Mouse (Mus musculus) midbrain, embryonic 13.5 days (tissue): ENCODE results near the gene Dapk2. TPM values are rescaled to one million over a fixed set of nuclear protein-coding genes. Genes with fewer than 3 reads are reported as not detected.

ENCODE experiments used
- ATAC-seq: fragments of 200-750 bp; cut with Nextera tagmentation; 2 replicates; pipeline ENCODE4 v1.8.0; 2017; ENCODE audit warnings: mild to moderate bottlenecking, moderate TSS enrichment, moderate library complexity
- H3K27ac ChIP-seq: fragments of 300-500 bp; sonication (generic); 2 replicates; pipeline ENCODE4 v1.5.1; 2015; ENCODE audit warnings: inconsistent platforms, mild to moderate bottlenecking, moderate library complexity
- H3K27me3 ChIP-seq: fragments of 300-500 bp; sonication (generic); 2 replicates; pipeline ENCODE4 v1.6.1; 2015; ENCODE audit warnings: mild to moderate bottlenecking, inconsistent platforms
- H3K36me3 ChIP-seq: fragments of 300-500 bp; sonication (generic); 2 replicates; pipeline ENCODE4 v1.6.1; 2015; ENCODE audit warnings: mild to moderate bottlenecking, inconsistent platforms
- H3K4me1 ChIP-seq: fragments of 300-500 bp; sonication (generic); replicated peaks from 2 replicates; pipeline ENCODE4 v1.6.1; 2015; ENCODE audit warnings: inconsistent platforms
- H3K4me2 ChIP-seq: fragments of 300-500 bp; sonication (generic); replicated peaks from 2 replicates; pipeline ENCODE4 v1.6.1; 2015; ENCODE audit warnings: moderate library complexity, mild to moderate bottlenecking, inconsistent platforms
- H3K4me3 ChIP-seq: fragments of 300-500 bp; sonication (generic); replicated peaks from 2 replicates; pipeline ENCODE4 v1.5.1; 2015; ENCODE audit warnings: mild to moderate bottlenecking, inconsistent platforms
- H3K9ac ChIP-seq: fragments of 300-500 bp; sonication (generic); replicated peaks from 2 replicates; pipeline ENCODE4 v1.6.1; 2015; ENCODE audit warnings: mild to moderate bottlenecking, inconsistent platforms
- H3K9me3 ChIP-seq: fragments of 300-500 bp; sonication (generic); 2 replicates; pipeline ENCODE4 v1.6.1; 2016; ENCODE audit warnings: mild to moderate bottlenecking, inconsistent platforms
- WGBS: fragments of 180-500 bp; shearing (Covaris S2); methylation state at CpG from one replicate; pipeline ENCODE4 v1.1.7; 2015; 5-methylcytosine and 5-hydroxymethylcytosine counted together
- polyA plus RNA-seq: library from polyadenylated mRNA; unstranded; fragments of >200 nt; fragmentation: Nextera tagmentation; extraction: Ambion mirVana; gene quantifications from 2 replicates; pipeline ENCODE4 v1.2.1, GENCODE M21; 2015

The Dapk2 gene
- polyA plus RNA-seq, 1 experiment from 2014 or later, result 1.4 TPM

DNA sequence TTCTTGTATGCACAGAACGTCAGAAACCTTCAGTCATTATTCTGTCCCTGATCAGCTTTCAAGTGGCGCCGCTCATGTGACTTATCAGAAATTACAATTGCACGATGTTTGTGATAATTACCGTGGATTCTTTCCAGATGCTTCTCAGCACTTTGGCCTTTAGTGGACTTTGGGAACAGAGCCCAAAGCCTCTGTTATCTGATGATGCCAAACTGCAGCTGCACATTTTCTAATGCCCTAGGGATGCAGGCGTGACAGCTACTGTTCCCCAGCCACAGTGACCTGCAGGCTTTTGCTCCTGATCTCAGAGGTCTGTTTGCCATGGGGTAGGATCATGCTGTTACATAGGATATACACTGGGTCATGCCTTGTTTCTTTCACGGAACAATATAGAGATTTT lies 127.9 kb downstream of the Dapk2 start:
- WGBS, result 54% methylated on average over 7 of the region's 7 CpGs
- H3K27ac ChIP-seq, result no peak overlapping the region
- H3K27me3 ChIP-seq, result no peaks in the 10 kb centered on the region
- no peak overlapping the region for H3K9ac ChIP-seq
- H3K36me3 ChIP-seq, result no peaks in the 10 kb centered on the region
- H3K4me1 ChIP-seq, result peaks cover 9% of the 10 kb centered on the region; the same call in 1 of the 2 replicates
- H3K9me3 ChIP-seq, result no peaks in the 10 kb centered on the region
- no peak for ATAC-seq
- no peak overlapping the region for H3K4me3 ChIP-seq
- H3K4me2 ChIP-seq, result no peak overlapping the region

DNA sequence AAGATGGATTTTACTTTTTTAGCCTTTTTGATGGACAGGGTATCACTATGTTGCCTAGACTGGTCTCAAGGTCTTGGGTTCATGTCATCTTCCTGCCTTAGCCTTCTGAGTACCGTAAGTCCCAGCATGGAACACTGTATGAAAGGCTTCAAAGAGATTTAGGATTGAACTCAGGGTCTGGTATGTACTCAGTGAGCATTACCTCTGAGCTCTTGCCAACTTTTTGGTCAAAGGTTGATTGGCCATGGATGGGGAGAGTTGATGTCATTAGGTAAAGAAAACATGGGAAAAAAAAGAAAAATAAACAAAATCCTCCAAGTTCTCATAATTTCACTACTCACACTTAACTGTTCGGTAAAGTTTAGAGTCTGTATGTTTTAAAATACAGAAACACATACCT lies 132.7 kb downstream of the Dapk2 start:
- Histone ChIP-seq H3K4me2 (no peak overlapping the region), H3K4me1 (peaks cover 12% of the 10 kb centered on the region), H3K9me3 (no peaks in the 10 kb centered on the region), H3K27ac (no peak overlapping the region), H3K4me3 (no peak overlapping the region), H3K9ac (no peak overlapping the region), H3K27me3 (no peaks in the 10 kb centered on the region), H3K36me3 (no peaks in the 10 kb centered on the region)
- WGBS, result 91% methylated on average over 2 of the region's 2 CpGs
- ATAC-seq, result no peak

DNA sequence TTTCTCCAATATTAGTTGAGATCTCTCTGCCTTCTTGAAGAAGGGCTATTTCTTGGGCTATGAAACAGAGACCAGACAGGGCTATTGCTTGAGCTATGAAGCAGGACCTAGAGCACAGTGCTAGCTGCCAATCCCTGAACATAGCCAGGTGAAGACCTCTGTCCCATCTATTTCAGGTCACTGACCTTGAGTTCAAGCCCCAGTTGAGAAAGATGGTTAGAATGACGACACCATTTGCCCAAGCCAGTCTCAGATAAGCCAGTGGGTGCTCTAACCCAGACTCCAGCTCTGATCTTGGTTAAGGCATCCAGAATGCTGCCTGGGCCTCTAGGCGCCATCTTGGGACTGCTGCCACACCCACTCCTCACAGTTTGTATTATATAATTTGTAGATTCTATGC lies 135.3 kb downstream of the Dapk2 start:
- Histone ChIP-seq H3K4me1 (peaks cover 11% of the 10 kb centered on the region), H3K4me2 (no peak overlapping the region), H3K9me3 (no peaks in the 10 kb centered on the region), H3K27me3 (no peaks in the 10 kb centered on the region), H3K36me3 (no peaks in the 10 kb centered on the region), H3K4me3 (no peak overlapping the region), H3K27ac (no peak overlapping the region), H3K9ac (no peak overlapping the region)
- 84% methylated on average over 2 of the region's 2 CpGs for WGBS
- ATAC-seq, result no peak

DNA sequence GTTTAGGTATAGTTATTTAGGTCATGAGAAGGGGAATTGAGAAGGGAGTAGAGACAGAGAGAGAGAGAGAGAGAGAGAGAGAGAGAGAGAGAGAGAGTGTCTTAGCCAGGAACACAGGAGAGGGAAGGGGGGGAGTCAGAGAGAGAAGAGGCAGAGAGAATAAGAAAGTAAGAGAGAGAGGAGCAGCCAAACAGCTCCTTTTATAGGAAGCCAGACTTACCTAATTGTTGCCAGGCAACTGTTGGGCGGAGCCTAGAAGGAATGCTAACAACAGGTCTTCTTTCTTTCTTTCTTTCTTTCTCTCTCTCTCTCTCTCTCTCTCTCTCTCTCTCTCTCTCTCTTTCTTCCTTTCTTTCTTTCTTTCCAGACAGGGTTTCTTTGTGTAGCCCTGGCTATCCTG lies 136.2 kb downstream of the Dapk2 start:
- no peak overlapping the region for H3K4me2 ChIP-seq
- H3K27me3 ChIP-seq, result no peaks in the 10 kb centered on the region
- H3K4me3 ChIP-seq, result no peak overlapping the region
- peaks cover 11% of the 10 kb centered on the region for H3K4me1 ChIP-seq
- H3K9ac ChIP-seq, result no peak overlapping the region
- no peaks in the 10 kb centered on the region for H3K9me3 ChIP-seq
- H3K36me3 ChIP-seq, result no peaks in the 10 kb centered on the region
- WGBS, result 100% methylated on average over 1 of the region's 1 CpGs
- H3K27ac ChIP-seq, result no peak overlapping the region
- ATAC-seq, result no peak

DNA sequence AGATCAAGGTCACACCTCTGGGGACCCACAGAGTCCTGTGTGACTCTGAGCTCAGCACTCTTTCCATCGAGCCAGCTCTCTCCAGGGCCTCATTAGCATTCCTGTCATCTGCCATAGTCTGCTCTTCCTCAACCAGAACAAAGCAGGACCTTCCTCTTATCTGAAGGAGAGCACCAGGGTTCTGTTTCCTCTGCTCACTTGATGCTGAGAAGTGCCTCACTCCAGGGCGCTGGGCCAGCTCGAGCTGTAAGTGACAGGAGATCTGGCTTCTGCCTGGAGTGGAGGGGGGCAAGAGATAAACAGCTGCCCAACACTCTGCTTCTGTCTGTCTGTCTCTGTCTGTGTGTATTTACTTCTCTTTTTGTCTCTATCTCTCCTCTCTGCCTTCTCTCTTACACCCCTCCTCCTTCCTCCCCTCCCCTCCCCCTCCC lies 137.0 kb downstream of the Dapk2 start:
- peak; percentile 70 for ATAC-seq
- H3K27ac ChIP-seq, result peak overlapping the region; percentile 48; the same call in 1 of the 2 replicates

DNA sequence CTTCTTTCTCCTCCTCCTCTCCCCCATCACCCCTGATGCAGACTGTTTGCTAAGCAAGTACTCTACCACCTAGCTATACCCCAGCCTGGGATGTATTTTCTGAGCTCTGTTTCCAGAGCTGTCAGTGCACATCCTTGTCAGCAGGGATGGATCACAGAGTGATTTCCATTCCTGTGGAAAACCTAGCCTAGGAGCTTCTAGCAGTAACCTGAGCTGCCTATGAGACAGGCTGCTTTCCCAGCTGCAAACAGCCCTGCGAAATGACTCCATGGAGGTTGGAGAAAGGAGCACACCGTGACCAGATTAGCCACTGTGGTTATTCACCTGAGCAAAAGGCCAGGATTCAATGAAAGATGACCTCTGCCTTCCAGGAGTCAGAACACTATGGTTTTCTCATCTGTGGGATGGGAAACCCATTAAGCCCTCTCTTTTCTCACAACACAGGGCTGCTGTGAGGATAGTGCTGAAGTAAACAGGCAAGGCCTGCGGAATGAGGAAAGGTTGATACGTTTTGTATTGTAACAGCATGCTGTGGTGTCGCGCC lies 137.6 kb downstream of the Dapk2 start:
- H3K36me3 ChIP-seq, result no peaks in the 10 kb centered on the region
- H3K27ac ChIP-seq, result peak overlapping the region; percentile 44; the same call in 1 of the 2 replicates
- H3K27me3 ChIP-seq, result no peaks in the 10 kb centered on the region
- ATAC-seq, result no peak
- no peak overlapping the region for H3K4me3 ChIP-seq
- WGBS, result 75% methylated on average over 6 of the region's 6 CpGs
- peaks cover 11% of the 10 kb centered on the region for H3K4me1 ChIP-seq
- no peaks in the 10 kb centered on the region for H3K9me3 ChIP-seq
- no peak overlapping the region for H3K9ac ChIP-seq
- H3K4me2 ChIP-seq, result no peak overlapping the region

More for the DNA sequence above, 137.0 kb downstream of the Dapk2 start:
- H3K9me3 ChIP-seq, result no peaks in the 10 kb centered on the region
- H3K4me3 ChIP-seq, result no peak overlapping the region
- no peaks in the 10 kb centered on the region for H3K36me3 ChIP-seq
- peaks cover 11% of the 10 kb centered on the region for H3K4me1 ChIP-seq
- H3K27me3 ChIP-seq, result no peaks in the 10 kb centered on the region
- 9% methylated on average over 3 of the region's 3 CpGs for WGBS
- no peak overlapping the region for H3K4me2 ChIP-seq
- H3K9ac ChIP-seq, result no peak overlapping the region

DNA sequence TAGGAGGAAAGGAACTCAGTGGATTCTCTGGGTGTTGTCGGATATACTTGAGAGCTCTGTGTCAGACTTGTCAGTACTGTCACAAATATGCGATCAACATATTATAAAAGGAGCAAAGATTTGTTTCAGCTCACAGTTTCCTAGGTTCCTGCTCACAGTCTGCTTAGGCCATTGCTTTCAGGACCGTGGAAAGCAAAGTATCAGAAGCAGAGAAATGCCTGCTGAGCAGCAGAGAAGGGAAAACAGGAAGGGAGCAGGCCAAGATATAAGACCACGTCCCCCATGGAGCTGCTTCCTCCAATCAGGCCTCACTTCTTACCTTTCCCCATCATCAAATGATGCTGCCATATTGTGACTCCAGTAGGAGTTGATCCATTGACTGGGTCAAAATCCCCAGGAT lies 140.8 kb downstream of the Dapk2 start:
- Histone ChIP-seq H3K4me2 (no peak overlapping the region), H3K27ac (no peak overlapping the region), H3K27me3 (no peaks in the 10 kb centered on the region), H3K4me3 (no peak overlapping the region), H3K36me3 (no peaks in the 10 kb centered on the region), H3K4me1 (peaks cover 11% of the 10 kb centered on the region), H3K9ac (no peak overlapping the region), H3K9me3 (no peaks in the 10 kb centered on the region)
- WGBS, result 88% methylated on average over 4 of the region's 4 CpGs
- no peak for ATAC-seq

DNA sequence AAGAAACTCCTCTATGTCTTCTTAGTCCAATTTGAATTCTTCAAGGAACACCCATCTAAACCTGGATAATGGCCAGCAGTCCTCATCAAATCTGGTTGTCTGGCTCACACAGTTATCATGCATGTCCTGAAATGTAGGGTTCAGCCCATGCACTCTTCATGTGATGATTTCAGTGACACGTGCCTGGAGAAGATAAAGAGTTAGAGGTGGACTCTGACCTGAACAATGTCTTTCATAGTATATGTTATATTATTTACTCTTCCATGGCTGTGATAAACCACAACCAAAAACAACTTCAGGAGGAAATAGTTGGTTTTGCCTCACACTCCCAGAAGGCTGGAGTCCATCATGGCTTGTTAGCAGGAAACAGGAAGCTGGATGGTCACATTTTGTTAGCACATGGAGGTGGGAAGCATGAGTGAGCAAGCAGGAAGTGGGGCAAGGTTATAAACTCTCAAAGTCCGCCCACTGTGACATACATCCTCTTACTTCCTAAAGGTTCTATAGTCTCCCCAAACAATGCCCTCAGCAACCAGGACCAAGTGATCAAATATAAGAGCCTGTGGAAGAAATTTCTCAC lies 142.5 kb downstream of the Dapk2 start:
- Histone ChIP-seq H3K4me1 (peaks cover 14% of the 10 kb centered on the region), H3K4me2 (no peak overlapping the region), H3K9ac (no peak overlapping the region), H3K9me3 (no peaks in the 10 kb centered on the region), H3K4me3 (no peak overlapping the region), H3K36me3 (no peaks in the 10 kb centered on the region), H3K27ac (no peak overlapping the region), H3K27me3 (no peaks in the 10 kb centered on the region)
- WGBS, result 87% methylated on average over 2 of the region's 2 CpGs
- ATAC-seq, result no peak

DNA sequence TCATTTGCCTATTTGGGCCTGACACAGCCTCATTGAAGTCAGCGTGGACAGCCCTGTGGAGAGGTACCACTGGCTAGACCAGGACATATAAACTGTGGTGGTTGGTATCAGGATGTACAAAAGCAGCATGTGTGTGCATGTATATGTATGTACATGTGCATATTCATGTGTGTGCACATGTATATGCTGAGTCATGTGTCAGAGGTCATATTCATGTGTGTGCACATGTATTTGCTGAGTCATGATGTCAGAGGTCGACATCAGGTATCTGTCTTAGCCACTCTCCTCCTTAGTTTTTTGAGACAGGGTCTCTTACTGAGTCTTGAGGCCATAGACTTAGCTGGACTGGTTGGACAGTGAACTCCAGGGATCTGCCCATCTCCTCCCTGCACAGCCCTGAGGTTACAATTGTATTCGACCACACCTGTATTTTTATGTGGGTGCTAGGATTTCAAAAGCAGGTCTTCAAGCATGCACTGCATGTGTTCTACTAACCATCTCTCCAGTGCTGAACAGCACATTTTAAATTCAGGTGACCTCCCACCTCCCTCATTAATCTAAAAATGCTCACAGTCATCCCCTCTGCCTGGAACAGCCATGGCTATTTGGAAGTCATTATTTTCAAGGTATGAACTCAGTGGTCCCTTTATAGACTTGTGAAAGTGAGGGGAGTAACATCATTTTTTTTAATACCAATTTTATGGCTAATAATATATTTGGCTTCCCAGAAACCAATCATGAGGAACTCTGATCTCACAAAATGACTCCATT lies 146.5 kb downstream of the Dapk2 start:
- Histone ChIP-seq H3K9me3 (no peaks in the 10 kb centered on the region), H3K36me3 (no peaks in the 10 kb centered on the region), H3K4me1 (peaks cover 14% of the 10 kb centered on the region), H3K4me2 (no peak overlapping the region), H3K27me3 (no peaks in the 10 kb centered on the region), H3K9ac (no peak overlapping the region), H3K27ac (no peak overlapping the region), H3K4me3 (no peak overlapping the region)
- 92% methylated on average over 3 of the region's 3 CpGs for WGBS
- no peak for ATAC-seq

DNA sequence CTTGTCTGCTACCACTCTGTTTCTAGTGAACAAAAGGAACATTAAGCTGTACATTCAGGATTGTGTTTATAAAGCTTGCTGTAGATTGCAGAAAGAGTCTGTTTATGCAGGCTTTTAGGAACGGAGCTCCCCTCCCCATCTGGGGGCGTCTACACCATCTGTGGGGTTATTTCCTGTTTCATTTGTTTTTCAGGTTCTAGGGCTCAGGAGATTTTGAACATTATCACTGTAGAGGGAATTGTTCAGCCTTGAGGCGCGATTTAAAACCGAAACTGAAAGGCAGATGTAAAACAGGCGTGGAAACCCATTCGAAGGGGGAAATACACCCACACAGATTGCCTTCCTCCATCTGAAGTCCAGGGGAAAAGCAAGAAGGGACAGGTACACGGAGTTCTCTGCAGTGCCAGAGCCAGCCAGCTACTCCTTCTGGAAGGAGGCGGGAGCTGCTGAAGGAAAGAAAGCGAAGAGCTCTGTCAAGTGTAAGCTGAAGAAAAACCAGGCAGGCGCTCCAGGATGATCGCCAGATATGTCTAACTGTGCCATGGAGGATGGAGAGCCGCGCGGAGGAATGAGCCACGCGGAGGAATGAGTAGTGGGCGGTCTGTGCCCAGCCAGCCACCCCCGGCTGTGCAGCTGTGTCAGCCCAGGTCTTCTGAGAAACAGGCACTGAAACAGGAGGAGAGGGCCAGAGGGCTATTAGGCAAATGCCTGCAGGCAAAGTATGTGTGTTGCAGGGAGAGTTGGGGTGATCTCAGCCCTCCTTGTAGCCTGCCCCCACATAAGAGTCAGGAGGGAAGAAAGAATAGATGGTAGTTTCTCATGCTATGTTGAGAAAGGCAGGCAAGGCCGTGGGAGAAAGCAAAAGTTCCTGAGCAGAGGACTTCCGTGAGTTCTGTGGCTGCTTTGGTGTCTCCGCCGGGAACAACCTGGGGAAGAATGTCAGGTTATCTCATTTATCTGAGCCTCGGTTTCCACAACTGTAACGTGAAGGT lies 147.4 kb downstream of the Dapk2 start:
- Histone ChIP-seq H3K36me3 (no peaks in the 10 kb centered on the region), H3K27me3 (no peaks in the 10 kb centered on the region), H3K27ac (peak overlapping the region; percentile 40; the same call in 1 of the 2 replicates), H3K4me1 (peaks cover 14% of the 10 kb centered on the region), H3K9ac (peak overlapping the region; percentile 29; the same call in 1 of the 2 replicates), H3K9me3 (no peaks in the 10 kb centered on the region), H3K4me2 (peak overlapping the region; percentile 30), H3K4me3 (no peak overlapping the region)
- WGBS, result 58% methylated on average over 25 of the region's 25 CpGs
- peak; percentile 53; the same call in 1 of the 2 replicates for ATAC-seq

DNA sequence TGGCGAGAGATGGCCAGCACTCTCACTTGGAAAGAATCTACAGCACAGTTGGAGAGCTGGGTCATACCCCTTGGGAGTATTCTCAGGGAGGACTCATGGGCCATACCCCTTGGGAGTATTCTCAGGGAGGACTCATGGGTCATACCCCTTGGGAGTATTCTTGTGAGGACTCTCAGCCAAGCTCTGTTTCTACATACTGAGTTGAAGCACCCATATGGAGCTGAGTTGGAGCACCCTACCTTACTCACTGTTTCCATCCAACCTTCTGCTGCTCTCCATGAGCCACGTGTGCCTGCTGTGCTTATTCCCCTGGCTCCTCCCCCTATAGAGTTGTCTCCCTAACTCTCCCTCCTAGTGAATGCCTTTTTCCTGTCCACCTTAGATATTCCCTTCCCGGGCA lies 148.4 kb downstream of the Dapk2 start:
- Histone ChIP-seq H3K4me2 (no peak overlapping the region), H3K36me3 (no peaks in the 10 kb centered on the region), H3K4me3 (no peak overlapping the region), H3K4me1 (peaks cover 14% of the 10 kb centered on the region), H3K27me3 (no peaks in the 10 kb centered on the region), H3K27ac (no peak overlapping the region), H3K9ac (no peak overlapping the region), H3K9me3 (no peaks in the 10 kb centered on the region)
- no peak for ATAC-seq
- WGBS, result 81% methylated on average over 3 of the region's 3 CpGs
